Mouse (Mus musculus): ENCODE measurements at regions not wholly inside any gene's neighbourhood (a gene's known extent, or its start where the extent isn't known, plus 50 kb on each side); places are given as distances from the start of the nearest gene placed in this dataset.

- TF ChIP-seq CTCF (conservative IDR thresholded peaks at IDR 0.05; ENCODE audit: low read length) = no peak
- TF ChIP-seq NANOG (IDR thresholded peaks at IDR 0.05; ENCODE audit: borderline replicate concordance, low read length) = no peak
- no peak for TF ChIP-seq POU5F1 (IDR thresholded peaks at IDR 0.05; ENCODE audit: borderline replicate concordance, low read length)
These were observed 92.4 kb upstream of the Atp1b1 start for GRCm38 (mm10) chr1:164550596-164550995.
